Mouse (Mus musculus) CH12.LX (cell line): ENCODE data around the gene Vti1a.

Experiments used
- CTCF ChIP-seq, 2 experiments: IDR thresholded peaks in 1 of 2; conservative IDR thresholded peaks in 1 of 2; 2 replicates each; pipeline ENCODE4 v1.5.1; 2011 to 2012; ENCODE audit warnings: low read depth in 2 of 2, low read length in 2 of 2, improper control_type of control experiment in 1 of 2, inconsistent platforms in 1 of 2, mild to moderate bottlenecking in 1 of 2, moderate library complexity in 1 of 2
- E2F4 ChIP-seq: IDR thresholded peaks from 2 replicates; pipeline ENCODE4 v1.6.1; 2011; ENCODE audit warnings: low read depth, low read length, improper control_type of control experiment; ENCODE audit not compliant: insufficient replicate concordance
- EP300 ChIP-seq: IDR thresholded peaks from 2 replicates; pipeline ENCODE4 v1.6.1; 2011; ENCODE audit warnings: low read length, improper control_type of control experiment
- KAT2A ChIP-seq: IDR thresholded peaks from 2 replicates; pipeline ENCODE4 v1.6.1; 2012; ENCODE audit warnings: low read length, improper control_type of control experiment, inconsistent platforms; ENCODE audit not compliant: insufficient replicate concordance
- NELFE ChIP-seq: IDR thresholded peaks from 2 replicates; pipeline ENCODE4 v1.6.1; 2011; ENCODE audit warnings: low read depth, low read length, improper control_type of control experiment
- POLR2A ChIP-seq: IDR thresholded peaks from 2 replicates; pipeline ENCODE4 v1.6.1; 2011; ENCODE audit warnings: low read depth, mild to moderate bottlenecking, improper control_type of control experiment, low read length
- RCOR1 ChIP-seq: conservative IDR thresholded peaks from 2 replicates; pipeline ENCODE4 v1.6.1; 2012; ENCODE audit warnings: low read depth, mild to moderate bottlenecking, inconsistent platforms, low read length, improper control_type of control experiment
- UBTF ChIP-seq: IDR thresholded peaks from 2 replicates; pipeline ENCODE4 v1.6.1; 2012; ENCODE audit warnings: low read depth, mild to moderate bottlenecking, inconsistent platforms, low read length, improper control_type of control experiment, moderate library complexity
- ZC3H11A ChIP-seq: IDR thresholded peaks from 2 replicates; pipeline ENCODE4 v1.6.1; 2012; ENCODE audit warnings: low read depth, mild to moderate bottlenecking, inconsistent platforms, low read length, improper control_type of control experiment

DNA sequence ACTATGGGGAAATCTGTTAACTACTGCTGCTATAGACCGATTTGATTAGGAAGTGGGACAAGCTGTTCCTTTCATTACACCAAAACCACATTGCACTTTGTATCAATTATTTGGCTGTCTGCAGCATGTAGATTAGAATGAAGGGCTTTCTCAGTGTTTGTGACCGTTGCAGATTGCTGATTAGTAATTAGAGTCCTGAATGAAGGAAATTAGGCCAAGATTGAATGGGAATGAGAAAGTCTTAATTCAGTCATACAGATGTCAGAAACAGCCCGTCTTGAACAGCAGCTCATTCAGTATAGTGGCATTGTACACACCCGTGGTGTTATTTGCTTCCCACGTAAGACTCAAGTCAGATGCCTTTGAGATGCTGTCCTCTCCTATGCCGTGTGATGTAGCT is 60.2 kb downstream of the Vti1a start:
- TF ChIP-seq CTCF (conservative IDR thresholded peaks at IDR 0.05 in 1 of 2, IDR thresholded peaks at IDR 0.05 in 1 of 2; ENCODE audit: low read depth in 2 of 2, low read length in 2 of 2) (no peak), ZC3H11A (no peak), POLR2A (no peak), NELFE (no peak), EP300 (no peak), UBTF (no peak), E2F4 (no peak), RCOR1 (no peak), KAT2A (no peak)
